Mouse (Mus musculus): ENCODE results near the gene Trim67. TPM values are rescaled to one million over a fixed set of nuclear protein-coding genes. Genes with fewer than 3 reads are reported as not detected.
A peak's percentile ranks its signal among the peaks of the same experiment; 100 is the strongest.
"Not testable (repeated sequence)": the region's sequence is repeated elsewhere in the genome, so short reads cannot be mapped to it uniquely, and the experiment has no call there.

The Trim67 gene
- total RNA-seq, 1 experiment from 2014 or later = not detected

DNA sequence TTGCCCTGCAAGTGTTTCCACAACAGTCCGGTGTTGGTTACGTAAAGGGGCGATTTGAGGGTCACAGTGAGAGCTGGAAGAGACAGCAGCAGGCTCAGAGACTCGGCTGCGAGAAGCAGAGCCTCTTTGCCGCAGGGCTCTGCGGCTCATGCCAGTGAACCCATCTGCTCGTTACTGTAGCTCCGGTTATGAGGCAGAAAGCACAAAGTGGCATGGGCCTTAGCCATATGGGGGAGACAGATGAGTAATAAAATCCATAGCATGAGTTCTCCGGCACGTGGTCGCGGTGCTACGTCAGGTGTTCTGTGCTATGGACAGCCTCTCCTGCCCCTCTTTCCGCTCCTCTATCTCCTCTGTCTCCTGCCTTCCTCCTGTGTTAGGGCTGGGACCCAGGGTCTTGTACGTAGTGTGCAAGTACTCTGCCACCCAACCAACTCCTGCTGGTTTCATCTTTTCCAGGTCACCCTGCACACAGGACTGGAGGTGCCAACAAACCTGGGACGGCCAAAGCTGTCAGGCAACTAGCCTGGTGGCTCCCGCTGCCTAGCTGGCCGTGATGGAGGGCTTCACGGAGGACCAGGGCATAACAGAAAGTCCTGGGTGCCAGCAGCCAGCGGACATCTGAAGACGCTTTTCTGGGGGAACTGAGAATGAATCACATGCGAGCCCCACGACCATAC is 35.8 kb downstream of the Trim67 start:
- ATAC-seq (replicated peaks; ENCODE audit: low read depth, poor library complexity, severe bottlenecking) = no peak

DNA sequence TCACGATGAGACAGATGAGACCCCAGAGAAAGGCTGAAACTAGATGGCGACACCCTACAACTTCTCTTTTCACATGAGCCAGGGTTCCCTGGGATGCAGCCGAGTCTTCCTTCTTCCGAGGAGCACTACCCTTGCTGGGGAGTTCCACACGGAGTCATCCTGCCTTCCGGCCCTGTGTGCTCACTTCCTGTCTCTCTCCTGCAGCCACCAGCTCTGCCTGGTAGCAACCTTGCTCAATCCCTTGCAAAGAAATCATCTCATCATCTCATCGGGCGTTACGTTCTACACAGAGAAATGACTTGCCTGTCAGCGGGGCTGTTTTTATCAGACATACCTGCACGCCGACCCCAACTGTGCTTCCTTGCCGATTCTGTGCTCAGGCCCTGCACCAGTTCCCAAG is 37.2 kb downstream of the Trim67 start:
- peak; percentile 25; the same call in 1 of the 2 replicates for ATAC-seq (replicated peaks; ENCODE audit: low read depth, poor library complexity, severe bottlenecking)

DNA sequence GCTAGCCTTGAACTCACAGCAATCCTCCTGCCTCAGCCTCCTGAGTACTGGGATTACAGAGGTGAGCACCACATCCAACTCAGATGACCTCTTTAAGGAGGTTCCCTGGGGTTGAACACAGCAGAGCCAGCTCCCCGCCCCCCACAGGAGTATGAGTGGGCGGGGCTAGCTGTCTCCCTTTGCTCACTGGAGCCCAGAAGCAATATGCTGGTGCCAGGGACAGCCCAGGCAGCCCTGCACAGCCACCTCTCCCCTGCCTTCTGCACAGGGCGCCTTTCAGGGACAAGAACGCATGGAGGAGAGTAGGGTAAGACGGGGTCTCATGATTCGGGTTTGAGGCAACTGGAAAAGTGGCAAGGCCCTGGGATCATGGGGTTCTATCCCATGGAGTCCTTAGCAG is 38.6 kb downstream of the Trim67 start:
- ATAC-seq (replicated peaks; ENCODE audit: low read depth, poor library complexity, severe bottlenecking) = no peak

DNA sequence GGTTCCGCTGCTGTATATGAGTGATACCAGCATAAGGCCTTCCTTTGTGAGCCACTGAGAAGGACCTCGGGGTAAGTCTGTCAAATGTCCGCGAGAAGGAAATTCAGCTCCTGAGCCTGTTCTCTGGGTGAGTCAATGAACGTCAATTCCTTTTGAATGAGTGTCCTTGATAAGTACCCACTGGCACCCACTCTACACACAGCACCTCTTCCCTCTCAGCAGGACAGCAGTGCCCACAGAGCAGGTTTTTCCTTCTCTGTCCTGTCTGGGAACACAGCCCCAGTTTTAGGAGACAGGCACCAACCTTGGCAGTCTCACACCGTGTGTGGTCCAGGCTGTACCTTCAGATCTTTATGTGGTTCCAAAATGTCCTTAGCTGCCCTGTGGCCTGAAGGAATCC is 39.0 kb downstream of the Trim67 start:
- ATAC-seq (replicated peaks; ENCODE audit: low read depth, poor library complexity, severe bottlenecking) = no peak

DNA sequence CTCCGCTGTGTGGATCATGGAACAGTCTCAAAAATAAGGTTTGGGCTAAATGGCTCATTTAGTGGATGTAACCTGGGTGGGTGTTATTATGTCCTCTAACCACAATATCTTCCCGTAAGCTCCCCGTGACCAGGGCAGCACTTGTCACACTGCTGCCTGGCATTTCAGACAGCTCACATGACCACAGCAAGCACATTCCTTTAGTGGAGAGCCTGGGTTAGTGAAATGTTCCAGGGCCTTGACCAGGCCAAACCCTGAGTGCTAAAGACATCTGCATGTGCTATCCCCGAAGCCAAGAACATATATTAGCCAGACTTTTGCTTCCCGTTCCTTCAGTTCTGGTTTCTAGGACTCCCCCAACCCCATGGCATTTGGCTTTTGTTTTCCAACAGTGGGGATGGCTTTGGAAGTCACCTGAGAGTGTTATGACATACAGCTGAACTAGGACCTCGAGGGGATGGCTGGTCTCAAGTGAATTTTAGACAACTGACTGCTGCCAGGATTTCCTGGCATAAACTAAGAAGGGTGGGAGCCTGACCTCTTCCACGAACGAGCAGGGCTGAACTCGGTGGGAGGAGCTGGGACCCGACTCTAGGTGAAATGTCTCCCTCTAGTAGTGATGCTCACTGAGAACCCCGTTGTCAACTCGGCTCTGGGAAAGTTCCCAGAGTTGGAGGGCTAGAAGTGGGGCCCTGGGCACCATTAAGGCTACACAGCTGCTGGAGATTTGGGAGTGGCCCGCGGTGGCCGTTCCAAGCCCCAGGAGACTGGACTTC is 40.7 kb downstream of the Trim67 start:
- ATAC-seq (replicated peaks; ENCODE audit: low read depth, poor library complexity, severe bottlenecking) = no peak

DNA sequence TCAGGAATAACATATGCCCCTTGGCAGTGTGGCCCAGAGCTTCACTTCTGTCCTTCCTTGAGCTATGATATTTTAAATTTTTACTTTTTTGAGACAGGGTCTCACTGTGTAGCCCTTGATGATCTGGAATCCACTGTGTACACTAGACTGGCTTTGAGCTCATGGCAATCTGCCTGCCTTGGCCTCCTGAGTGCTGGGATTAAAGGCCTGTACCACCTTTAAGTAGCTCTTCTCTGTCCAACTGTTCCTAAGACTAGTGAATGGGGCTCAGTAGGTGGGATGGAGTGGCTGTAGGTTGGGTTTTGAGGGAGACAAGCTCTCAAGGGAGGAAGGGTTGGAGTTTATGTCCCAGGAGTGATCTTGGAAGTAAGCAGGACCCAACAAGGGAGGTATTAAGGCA is 43.0 kb downstream of the Trim67 start:
- no peak for ATAC-seq (replicated peaks; ENCODE audit: low read depth, poor library complexity, severe bottlenecking)

DNA sequence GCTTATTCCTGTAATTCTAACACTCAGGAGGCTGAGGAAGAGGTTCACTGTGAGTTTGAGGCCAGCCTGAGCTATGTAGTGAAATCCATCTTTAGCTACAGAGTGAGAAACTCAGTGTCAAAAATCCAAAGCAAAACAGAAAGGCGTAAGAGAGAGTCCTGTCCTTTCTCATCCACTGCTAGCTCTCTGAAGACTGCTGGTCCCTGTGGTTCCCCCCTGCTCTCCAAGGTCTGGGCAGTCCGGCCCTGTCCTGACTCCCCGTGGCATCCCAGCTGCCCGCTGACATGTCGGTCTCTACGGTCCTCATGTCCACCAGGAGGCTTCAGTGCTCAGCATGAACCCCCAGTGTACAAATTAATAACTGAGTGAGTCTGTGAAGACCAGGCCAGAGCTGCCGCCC is 43.4 kb downstream of the Trim67 start:
- no peak for ATAC-seq (replicated peaks; ENCODE audit: low read depth, poor library complexity, severe bottlenecking)

DNA sequence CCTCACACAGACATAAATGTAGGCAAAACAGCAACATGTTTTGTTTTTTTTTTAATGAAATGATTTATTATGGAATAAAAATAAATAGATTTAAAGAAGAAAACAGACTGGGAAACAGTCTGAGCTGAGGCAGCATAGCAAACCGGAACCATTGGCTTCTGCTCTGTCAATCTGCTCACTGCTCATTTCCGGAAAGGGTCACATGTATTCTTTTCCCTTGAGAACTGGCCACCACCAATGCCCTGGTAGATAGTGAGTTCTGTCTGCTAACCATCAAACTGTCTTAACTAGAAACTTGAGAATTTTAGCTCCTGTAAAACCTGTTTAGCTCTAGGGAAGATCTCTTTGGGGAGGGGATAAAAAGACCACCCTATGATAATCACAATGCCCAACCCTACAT is 44.0 kb downstream of the Trim67 start:
- peak; percentile 55; the same call in 1 of the 2 replicates for ATAC-seq (replicated peaks; ENCODE audit: low read depth, poor library complexity, severe bottlenecking)

DNA sequence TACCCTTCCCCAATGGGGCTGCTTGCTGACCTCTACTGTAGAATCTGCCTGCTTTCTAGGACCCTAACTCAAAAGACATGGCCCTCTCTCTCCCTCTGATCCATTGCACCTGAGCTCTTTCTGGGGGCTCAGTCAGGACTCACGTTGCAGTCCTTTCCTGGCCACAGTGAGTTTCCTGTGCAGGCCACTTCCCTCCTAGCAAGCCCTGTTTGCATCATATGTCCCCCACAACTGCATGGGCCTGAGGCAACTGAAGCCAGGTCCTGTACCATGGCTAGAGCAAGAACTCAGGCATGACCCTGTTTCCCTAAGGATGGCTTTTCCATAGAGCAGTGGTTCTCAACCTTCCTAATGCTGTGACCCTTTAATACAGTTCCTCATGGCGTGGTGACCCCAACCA is 45.1 kb downstream of the Trim67 start:
- no peak for ATAC-seq (replicated peaks; ENCODE audit: low read depth, poor library complexity, severe bottlenecking)

DNA sequence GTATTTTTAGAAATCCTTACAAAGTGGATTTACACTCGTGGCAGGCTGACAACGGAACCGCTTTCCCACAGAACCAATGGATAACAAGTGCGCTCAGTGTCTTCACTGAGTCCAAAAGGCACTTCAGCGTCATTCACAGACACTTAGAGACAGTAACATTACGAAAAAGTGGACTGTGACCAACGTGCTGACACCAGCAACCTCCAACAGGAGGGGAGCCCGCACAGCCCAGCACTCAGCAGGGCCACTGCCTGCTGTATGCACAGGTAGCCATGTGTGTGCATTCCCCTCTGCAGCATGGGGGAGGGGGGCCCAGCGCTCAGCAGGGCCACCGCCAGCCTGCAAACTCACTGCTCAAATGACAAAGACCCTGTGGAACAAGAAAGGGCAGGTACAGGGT is 46.5 kb downstream of the Trim67 start:
- no peak for ATAC-seq (replicated peaks; ENCODE audit: low read depth, poor library complexity, severe bottlenecking)

DNA sequence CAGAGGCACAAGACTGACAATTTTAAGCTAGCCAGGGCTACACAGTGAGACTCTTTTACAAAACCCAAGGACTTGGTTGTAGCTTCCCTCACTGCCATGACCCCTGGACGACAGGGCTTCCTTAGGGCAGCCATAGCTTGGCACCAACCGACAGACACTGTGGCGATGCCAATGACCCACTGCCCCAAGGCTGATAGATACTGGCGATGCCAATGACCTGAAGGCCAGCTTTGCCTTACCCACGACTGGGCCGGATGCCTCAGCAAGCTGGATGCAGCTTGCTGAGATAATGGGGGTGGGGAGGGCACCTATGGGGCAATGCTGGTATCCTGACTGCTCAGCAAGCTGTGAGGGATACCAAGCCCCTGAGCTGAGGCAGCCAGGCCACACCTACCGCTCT is 48.0 kb downstream of the Trim67 start:
- ATAC-seq (replicated peaks; ENCODE audit: low read depth, poor library complexity, severe bottlenecking) = no peak

DNA sequence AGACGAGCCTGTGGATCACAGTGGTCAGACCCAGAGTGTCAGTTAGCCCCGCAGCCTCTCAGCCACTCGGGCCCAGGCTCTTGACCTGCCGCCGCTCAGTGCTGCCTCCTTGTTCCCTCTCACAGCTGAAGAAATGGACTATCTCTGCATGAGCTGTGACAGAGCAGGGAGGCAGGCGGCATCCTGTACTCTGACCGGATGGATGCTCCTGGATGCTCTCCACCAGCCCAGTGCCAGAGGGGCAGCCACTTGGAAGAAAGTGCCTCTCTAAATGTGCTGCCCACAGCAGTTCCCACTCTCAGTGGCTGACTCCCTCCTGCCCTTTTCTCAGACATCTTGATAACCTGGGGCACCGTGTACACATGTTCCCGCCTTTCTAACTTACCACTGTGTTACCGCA is 48.9 kb downstream of the Trim67 start:
- ATAC-seq (replicated peaks; ENCODE audit: low read depth, poor library complexity, severe bottlenecking) = no peak

DNA sequence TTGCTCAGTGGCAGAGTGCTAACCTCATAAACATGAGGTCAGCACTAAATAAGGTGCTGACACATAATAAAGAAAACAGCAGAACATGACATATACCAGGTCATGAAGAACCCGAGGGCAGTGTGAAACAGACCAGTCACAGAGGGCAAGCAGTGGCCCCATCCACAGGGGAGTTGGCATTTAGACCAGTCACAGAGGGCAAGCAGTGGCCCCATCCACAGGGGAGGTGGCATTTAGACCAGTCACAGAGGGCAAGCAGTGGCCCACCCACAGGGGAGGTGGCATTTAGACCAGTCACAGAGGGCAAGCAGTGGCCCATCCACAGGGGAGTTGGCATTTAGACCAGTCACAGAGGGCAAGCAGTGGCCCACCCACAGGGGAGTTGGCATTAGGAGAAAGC is 50.0 kb downstream of the Trim67 start:
- not testable (repeated sequence) for ATAC-seq (replicated peaks; ENCODE audit: low read depth, poor library complexity, severe bottlenecking)

DNA sequence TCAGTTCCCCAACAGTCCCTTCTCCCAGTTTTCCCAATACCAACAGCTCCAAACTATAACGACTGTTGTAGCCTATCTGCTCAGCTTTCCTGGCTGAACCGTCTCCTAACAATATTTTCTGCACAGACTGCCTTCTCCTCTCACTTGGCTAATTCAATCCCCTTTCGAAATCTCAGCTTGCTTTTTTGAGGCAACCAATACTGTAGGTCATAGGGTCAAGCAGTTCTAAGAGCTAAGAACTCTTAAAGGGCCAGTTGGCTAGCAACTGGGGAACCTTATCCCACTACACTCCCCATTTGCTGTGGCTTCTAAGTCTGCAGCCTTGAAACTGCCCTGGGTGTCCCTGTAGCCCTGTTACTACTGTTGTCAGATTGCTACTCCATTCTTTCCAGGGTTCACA is 52.2 kb downstream of the Trim67 start:
- ATAC-seq (replicated peaks; ENCODE audit: low read depth, poor library complexity, severe bottlenecking) = no peak

DNA sequence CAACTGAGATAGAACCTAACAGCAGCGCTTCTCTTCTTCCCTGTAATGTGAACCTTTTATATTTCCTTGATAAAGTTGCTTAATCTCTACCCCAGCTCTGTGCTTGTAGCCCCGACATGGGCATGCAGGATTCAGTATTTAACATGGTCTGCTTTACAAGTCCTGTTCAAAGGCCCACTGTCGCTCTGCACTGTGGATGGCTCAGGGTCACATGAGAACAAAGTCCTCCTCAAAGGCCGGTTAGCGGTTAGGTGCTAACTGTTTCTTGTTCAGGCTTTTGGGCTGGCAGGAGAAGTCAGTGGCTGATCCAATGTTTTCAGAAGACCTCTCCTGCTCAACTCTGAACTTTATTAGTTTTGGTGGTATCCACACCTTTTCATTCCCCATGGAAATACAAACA is 52.7 kb downstream of the Trim67 start:
- ATAC-seq (replicated peaks; ENCODE audit: low read depth, poor library complexity, severe bottlenecking) = no peak

DNA sequence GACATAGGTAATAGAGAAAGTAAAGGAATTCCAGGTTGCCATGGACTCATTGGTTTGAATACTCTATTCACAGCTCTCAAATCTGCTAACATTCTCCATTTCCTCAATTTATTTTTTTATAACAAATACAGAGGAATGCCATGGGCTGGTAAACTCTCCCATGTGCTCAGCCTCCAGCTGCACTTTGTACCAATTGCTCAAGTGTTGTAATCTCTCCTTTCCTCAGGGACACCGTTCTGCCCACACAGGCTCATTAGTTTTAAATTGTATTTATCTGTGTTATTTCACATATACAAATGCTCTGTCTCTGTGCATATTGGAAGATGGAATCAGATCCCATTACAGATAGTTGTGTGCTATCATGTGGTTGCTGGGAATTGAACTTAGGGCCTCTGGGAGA is 60.6 kb downstream of the Trim67 start:
- ATAC-seq (replicated peaks; ENCODE audit: low read depth, poor library complexity, severe bottlenecking) = no peak

DNA sequence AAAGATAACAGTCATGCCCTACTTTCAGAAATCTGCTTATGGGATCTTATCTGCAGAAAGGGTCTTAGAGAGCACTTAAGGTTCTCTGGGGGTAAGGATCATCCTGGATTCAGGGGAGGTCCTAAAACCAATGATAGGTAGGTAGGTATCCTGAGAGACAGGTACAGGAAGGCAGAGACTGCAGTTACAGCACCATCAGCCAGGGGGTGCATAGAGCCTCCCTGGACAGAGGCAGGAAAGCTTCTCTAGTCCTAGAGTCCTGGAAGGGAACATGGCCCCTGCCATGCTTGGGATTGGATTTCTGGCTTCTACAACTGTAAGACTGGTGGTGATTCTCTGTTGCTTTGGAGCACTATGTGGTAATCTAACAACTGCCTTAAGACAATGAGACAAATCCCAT is 66.6 kb downstream of the Trim67 start:
- ATAC-seq (replicated peaks; ENCODE audit: low read depth, poor library complexity, severe bottlenecking) = peak; percentile 27; the same call in 1 of the 2 replicates

DNA sequence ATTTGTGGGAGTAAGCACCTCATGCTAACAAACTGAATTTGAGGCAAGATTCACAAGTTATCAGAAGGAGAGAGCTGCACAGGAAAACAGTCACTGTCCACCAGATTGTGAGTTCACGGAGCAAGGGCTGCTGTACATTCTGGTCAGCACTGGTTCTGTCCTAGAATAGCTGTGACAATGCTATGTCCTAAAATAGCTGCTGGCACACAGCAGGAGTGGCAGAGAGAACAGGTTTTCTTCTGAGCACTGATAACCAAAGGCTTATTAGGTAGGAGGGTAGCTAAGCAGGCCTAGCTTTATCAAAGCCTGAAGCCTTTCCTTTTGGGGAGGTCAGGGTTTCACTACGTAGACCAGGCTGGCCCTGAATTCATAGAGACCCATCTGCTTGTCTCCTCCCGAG is 67.3 kb downstream of the Trim67 start:
- ATAC-seq (replicated peaks; ENCODE audit: low read depth, poor library complexity, severe bottlenecking) = no peak

DNA sequence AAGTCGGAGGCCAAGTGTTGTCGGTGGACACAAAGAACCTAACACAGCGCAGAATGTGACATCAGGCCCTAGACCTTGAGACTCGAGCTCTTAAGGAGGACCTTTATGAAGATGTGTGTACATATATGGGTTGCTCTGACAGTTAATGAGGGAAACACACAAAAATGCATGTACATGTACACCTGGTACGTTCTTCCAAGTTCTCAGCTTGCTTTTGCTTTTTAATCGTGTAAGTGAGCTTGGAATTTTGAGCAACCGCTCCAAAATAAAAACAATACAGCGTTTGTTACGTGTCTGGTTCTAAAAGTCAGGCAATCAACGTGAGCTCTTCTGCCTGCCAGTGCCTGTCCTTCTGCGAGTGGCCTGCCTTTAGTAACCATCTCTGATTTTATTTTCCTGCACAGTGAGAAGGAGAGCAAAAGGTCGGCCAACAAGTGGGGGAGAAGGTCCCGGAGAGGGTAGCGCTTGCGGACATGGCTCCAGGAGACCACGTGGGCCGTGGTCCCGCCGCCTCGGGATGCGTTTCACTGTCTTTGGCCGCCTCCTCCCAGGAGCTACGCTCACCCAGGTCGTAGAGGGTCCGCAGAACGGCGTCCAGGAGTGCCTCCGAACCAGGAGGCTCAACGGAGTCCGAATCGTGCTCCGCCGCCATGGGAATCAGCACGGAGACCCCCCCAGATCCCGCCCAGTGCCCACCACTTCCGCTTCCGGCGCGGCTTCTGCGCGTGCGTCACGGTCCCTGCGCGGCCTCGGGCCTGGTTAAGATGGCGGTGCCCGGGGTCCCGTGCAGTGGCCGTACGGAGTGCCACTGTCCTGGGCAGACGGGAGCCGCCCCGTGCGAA is 69.7 kb downstream of the Trim67 start, which contains the start of the genes Gnpat and 2810004N23Rik:
Gnpat (plus strand) TSS at position 713 of the 842 bp plus-strand sequence.
2810004N23Rik (minus strand) TSS at position 800 of the 842 bp plus-strand sequence.
- peak; percentile 72 for ATAC-seq (replicated peaks; ENCODE audit: low read depth, poor library complexity, severe bottlenecking)

DNA sequence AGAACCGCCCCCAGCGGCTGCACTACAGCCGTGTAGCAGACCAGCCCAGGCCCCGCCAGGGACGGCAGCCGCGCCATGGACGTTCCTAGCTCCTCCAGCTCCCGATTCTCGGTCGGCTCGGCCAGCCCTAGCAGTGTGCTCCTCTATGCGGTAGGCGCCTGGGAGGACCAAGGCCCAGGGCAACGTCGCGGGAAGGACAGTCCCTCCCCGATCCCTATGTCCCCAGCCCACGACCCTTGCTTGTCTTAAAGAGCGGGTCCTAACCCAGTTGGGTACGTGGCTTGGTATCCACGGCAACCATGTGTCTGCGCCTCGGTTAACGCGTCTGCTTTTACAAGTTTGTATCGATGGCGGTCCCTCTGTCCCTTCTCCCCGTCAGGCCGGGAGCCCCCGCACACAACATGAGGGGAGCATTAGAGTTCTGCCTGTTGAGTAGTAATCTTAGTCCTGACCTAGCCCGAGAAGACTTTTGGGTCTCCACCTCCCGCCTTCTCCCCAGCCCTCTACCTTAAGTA is 70.3 kb downstream of the Trim67 start:
- peak; percentile 0; the same call in 1 of the 2 replicates for ATAC-seq (replicated peaks; ENCODE audit: low read depth, poor library complexity, severe bottlenecking)
